Mouse (Mus musculus) intestine, postnatal 0 days (tissue): ENCODE data around the gene Fbxw7. TPM values are rescaled to one million over a fixed set of nuclear protein-coding genes. Genes with fewer than 3 reads are reported as not detected.

Source experiments
- ATAC-seq: fragments of 200-750 bp; cut with Nextera tagmentation; 2 replicates; pipeline ENCODE4 v1.8.0; 2017; ENCODE audit warnings: mild to moderate bottlenecking, moderate TSS enrichment, moderate library complexity
- H3K27ac ChIP-seq: fragments of 300-500 bp; sonication (generic); 2 replicates; pipeline ENCODE4 v1.5.1; 2014; ENCODE audit warnings: mild to moderate bottlenecking, low read depth, low read length, moderate library complexity
- H3K27me3 ChIP-seq: fragments of 300-500 bp; sonication (generic); replicated peaks from 2 replicates; pipeline ENCODE4 v1.6.1; 2014; ENCODE audit warnings: low read length, mixed read lengths; ENCODE audit not compliant: control insufficient read depth, insufficient read depth
- H3K36me3 ChIP-seq: fragments of 300-500 bp; sonication (generic); 2 replicates; pipeline ENCODE4 v1.6.1; 2014; ENCODE audit warnings: mild to moderate bottlenecking, moderate library complexity; ENCODE audit not compliant: control insufficient read depth, insufficient read depth
- H3K4me1 ChIP-seq: fragments of 300-500 bp; sonication (generic); replicated peaks from 2 replicates; pipeline ENCODE4 v1.6.1; 2014; ENCODE audit warnings: antibody characterized with exemption, low read length, mixed read lengths; ENCODE audit not compliant: control insufficient read depth, insufficient read depth
- H3K4me2 ChIP-seq: fragments of 300-500 bp; sonication (generic); replicated peaks from 2 replicates; pipeline ENCODE4 v1.6.1; 2014; ENCODE audit warnings: low read depth, mild to moderate bottlenecking, moderate library complexity
- H3K4me3 ChIP-seq: fragments of 300-500 bp; sonication (generic); 2 replicates; pipeline ENCODE4 v1.5.1; 2014; ENCODE audit warnings: low read depth, low read length
- H3K9ac ChIP-seq: fragments of 300-500 bp; sonication (generic); 2 replicates; pipeline ENCODE4 v1.6.1; 2014; ENCODE audit warnings: mild to moderate bottlenecking, low read depth, low read length
- H3K9me3 ChIP-seq: fragments of 300-500 bp; sonication (generic); 2 replicates; pipeline ENCODE4 v1.6.1; 2016; ENCODE audit warnings: mixed run types; ENCODE audit not compliant: control insufficient read depth
- CTCF ChIP-seq: sonication (generic); IDR thresholded peaks from 2 replicates; pipeline ENCODE4 v1.5.1; 2016; ENCODE audit warnings: low read depth, mild to moderate bottlenecking, control low read depth, antibody characterized with exemption, moderate library complexity
- WGBS: fragments of 180-500 bp; shearing (Covaris S2); extraction: QIAGEN DNeasy Blood & Tissue Kit; methylation state at CpG from one replicate; pipeline ENCODE4 v1.1.7; 2014; 5-methylcytosine and 5-hydroxymethylcytosine counted together
- polyA plus RNA-seq: library from polyadenylated mRNA; unstranded; fragments of >200 nt; fragmentation: Nextera tagmentation; extraction: Ambion mirVana; gene quantifications from 2 replicates; pipeline ENCODE4 v1.2.1, GENCODE M21; 2015

Fbxw7 gene
- polyA plus RNA-seq, 1 experiment from 2014 or later = 5.7 TPM

DNA sequence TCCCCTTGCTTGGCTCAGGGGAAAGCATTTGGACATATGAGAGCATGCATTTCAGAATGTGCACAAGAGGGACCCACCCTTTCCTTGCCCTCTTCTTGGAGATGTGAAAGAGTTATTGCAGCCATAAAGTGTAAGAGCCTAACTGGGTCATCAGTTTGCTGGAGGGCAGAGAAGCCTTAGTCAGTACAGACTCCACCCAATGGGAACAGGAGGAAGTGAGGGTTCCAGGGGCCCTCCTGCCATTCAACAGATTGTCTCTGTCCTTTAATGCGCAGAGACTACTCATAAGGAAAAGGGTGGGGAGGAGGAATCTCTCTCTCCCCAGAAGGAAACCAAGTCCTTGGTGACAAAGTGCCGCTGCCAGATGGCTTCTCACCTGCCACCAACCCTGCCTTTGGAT, 190.2 kb downstream of the Fbxw7 start:
- Histone ChIP-seq H3K36me3 (no peaks in the 10 kb centered on the region), H3K4me2 (0 out of 2 replicates have a peak overlapping the region, but pooled peaks have one; percentile 13), H3K9me3 (no peaks in the 10 kb centered on the region), H3K27me3 (no peaks in the 10 kb centered on the region), H3K9ac (no peak overlapping the region), H3K27ac (no peak overlapping the region), H3K4me1 (no peaks in the 10 kb centered on the region), H3K4me3 (no peak overlapping the region)
- ATAC-seq = peak; percentile 43; the same call in 1 of the 2 replicates
- TF ChIP-seq CTCF = peak; percentile 15; the same call in 1 of the 2 replicates
- WGBS = 63% methylated on average over 2 of the region's 2 CpGs

- TF ChIP-seq CTCF = no peak
- H3K4me3 ChIP-seq = no peak overlapping the region
- no peaks in the 10 kb centered on the region for H3K27me3 ChIP-seq
- H3K4me1 ChIP-seq = no peaks in the 10 kb centered on the region
- 86% methylated on average over 6 of the region's 6 CpGs for WGBS
- no peak overlapping the region for H3K9ac ChIP-seq
- H3K27ac ChIP-seq = no peak overlapping the region
- no peaks in the 10 kb centered on the region for H3K36me3 ChIP-seq
- no peaks in the 10 kb centered on the region for H3K9me3 ChIP-seq
- no peak overlapping the region for H3K4me2 ChIP-seq
- ATAC-seq = no peak
These were observed 197.8 kb downstream of the Fbxw7 start for GRCm38 (mm10) chr3:85012889-85013288.

GRCm38 (mm10) chr3:85015667-85016066, 200.6 kb downstream of the Fbxw7 start:
- WGBS = 66% methylated on average over 9 of the region's 9 CpGs
- Histone ChIP-seq H3K27ac (no peak overlapping the region), H3K36me3 (no peaks in the 10 kb centered on the region), H3K9me3 (no peaks in the 10 kb centered on the region), H3K4me3 (no peak overlapping the region), H3K4me1 (no peaks in the 10 kb centered on the region), H3K4me2 (no peak overlapping the region), H3K27me3 (no peaks in the 10 kb centered on the region), H3K9ac (no peak overlapping the region)
- ATAC-seq = no peak
- TF ChIP-seq CTCF = no peak

DNA sequence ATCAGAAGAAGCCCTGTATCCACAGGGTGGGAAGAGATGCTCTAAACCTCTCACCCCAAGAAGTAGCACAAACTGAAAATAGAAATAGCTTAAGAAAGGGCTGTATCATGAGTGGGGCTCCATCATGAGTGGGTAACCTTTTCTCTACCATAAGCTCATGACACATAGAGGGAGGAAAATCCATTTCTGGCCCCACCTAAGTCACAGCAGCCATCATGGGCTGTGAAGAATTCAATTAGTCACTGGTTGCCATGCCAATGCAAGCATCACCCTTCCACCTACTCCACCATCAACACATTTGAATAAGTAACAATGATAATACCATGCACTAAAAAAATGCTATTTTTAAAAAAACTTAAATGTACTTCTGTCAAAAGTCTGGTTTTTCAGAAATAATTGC, 205.1 kb downstream of the Fbxw7 start:
- no peak for ATAC-seq
- TF ChIP-seq CTCF = no peak

DNA sequence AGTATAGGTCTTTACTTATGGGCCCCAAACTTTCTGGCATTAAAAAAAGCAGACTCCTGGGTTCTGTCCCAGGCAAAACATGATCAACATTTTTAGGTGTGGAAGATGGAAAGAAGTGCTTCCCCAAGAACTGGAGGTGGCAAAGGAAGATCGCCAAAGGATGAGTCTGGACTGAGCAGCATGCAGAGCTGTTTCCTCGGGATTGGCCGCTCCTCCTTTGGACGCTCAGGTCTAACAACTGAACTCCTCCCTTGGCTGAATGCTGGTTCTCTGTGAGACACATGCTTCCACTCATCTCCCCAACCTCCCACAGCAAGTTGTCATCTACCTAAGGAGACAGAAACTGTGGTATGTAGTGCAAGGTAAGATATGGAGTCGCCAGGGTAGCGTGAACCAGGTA, 206.7 kb downstream of the Fbxw7 start:
- Histone ChIP-seq H3K4me2 (no peak overlapping the region), H3K9me3 (no peaks in the 10 kb centered on the region), H3K4me3 (no peak overlapping the region), H3K36me3 (no peaks in the 10 kb centered on the region), H3K27me3 (no peaks in the 10 kb centered on the region), H3K4me1 (no peaks in the 10 kb centered on the region), H3K9ac (no peak overlapping the region), H3K27ac (no peak overlapping the region)
- no peak for ATAC-seq
- 90% methylated on average over 6 of the region's 6 CpGs for WGBS
- no peak for TF ChIP-seq CTCF

More for the DNA sequence above, 205.1 kb downstream of the Fbxw7 start:
- Histone ChIP-seq H3K27me3 (no peaks in the 10 kb centered on the region), H3K4me3 (no peak overlapping the region), H3K4me2 (no peak overlapping the region), H3K27ac (no peak overlapping the region), H3K4me1 (no peaks in the 10 kb centered on the region), H3K36me3 (no peaks in the 10 kb centered on the region), H3K9me3 (no peaks in the 10 kb centered on the region), H3K9ac (no peak overlapping the region)

DNA sequence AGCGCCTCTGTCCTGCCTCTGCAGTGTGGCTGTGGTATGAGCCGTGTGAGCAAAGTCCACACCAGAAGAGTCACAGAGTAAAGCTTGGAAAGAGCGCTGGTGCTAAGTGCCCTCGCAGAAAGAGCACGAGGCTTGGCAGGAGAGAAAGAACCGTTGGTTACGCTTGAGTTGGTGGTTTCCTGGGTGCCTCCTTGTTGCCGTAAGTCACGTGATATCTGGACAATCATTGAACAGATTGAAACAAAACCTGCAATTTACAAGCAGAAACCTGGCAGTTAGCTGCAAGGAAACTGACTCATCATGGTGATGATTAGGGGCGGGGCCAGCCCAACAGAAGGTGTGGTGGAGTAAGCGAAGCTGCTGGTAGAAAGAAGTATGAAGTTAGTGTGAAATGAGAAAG, 207.7 kb downstream of the Fbxw7 start:
- Histone ChIP-seq H3K36me3 (no peaks in the 10 kb centered on the region), H3K27me3 (no peaks in the 10 kb centered on the region), H3K9me3 (no peaks in the 10 kb centered on the region), H3K4me1 (no peaks in the 10 kb centered on the region), H3K27ac (no peak overlapping the region), H3K4me2 (no peak overlapping the region), H3K9ac (no peak overlapping the region), H3K4me3 (no peak overlapping the region)
- WGBS = 38% methylated on average over 11 of the region's 11 CpGs
- peak; percentile 92 for ATAC-seq
- no peak for TF ChIP-seq CTCF

DNA sequence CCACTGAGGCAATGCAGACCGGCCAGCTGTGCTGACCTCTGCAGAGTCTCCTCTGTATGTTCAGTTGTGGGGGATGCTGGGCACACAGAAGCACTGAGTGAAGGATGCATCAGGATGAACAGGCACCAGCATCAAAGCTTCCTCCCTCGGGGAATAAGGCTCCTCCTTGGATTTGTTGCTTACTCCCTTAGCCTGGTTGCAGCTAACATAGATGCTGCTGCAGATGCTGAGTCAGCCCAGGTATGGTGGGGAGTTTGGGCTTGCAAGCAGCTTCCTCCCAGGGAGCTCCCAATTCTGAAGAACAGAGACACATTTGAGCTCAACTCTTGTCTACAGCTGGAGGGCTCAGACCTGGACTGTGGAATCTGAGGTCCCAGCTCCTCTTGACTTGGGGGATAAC, 209.2 kb downstream of the Fbxw7 start:
- H3K9ac ChIP-seq = no peak overlapping the region
- H3K9me3 ChIP-seq = no peaks in the 10 kb centered on the region
- H3K4me2 ChIP-seq = no peak overlapping the region
- H3K4me3 ChIP-seq = no peak overlapping the region
- no peaks in the 10 kb centered on the region for H3K4me1 ChIP-seq
- no peaks in the 10 kb centered on the region for H3K27me3 ChIP-seq
- no peak for ATAC-seq
- H3K36me3 ChIP-seq = no peaks in the 10 kb centered on the region
- no peak for TF ChIP-seq CTCF
- WGBS = 89% methylated on average over 2 of the region's 2 CpGs
- no peak overlapping the region for H3K27ac ChIP-seq
